Mouse (Mus musculus) adrenal gland, adult 2 months (tissue): ENCODE measurements around the gene 3110009E18Rik. TPM values are rescaled to one million over a fixed set of nuclear protein-coding genes. Genes with fewer than 3 reads are reported as not detected.
A peak's percentile ranks its signal among the peaks of the same experiment; 100 is the strongest.

Source experiments
- DNase-seq: peaks from one replicate; pipeline ENCODE4 v3.0.0; 2021
- long read RNA-seq: library from polyadenylated mRNA; stranded (forward); transcript quantifications from one replicate; pipeline ENCODE4 v2.0.0, GENCODE M21; 2021
- polyA plus RNA-seq: library from polyadenylated mRNA; depleted of rRNA; stranded (reverse); fragments of >200 nt; gene quantifications from 2 replicates; pipeline ENCODE4 v1.2.3, GENCODE M21; 2012; rRNA removed
- total RNA-seq, 2 experiments: library from RNA; stranded (reverse); gene quantifications; 2 replicates each; pipeline ENCODE4 v1.2.3; 2021

Gene 3110009E18Rik
- 10 to 100 TPM; 11.7 to 12.2 TPM for total RNA-seq
- 0.59 and 0.68 TPM in 2 replicates for polyA plus RNA-seq
- long read RNA-seq, partial matches to known transcripts, result 0 of 3 reads
- long read RNA-seq, other reads (novel, unspliced or antisense), result 0 of 3 reads

GRCm38 (mm10) chr1:120120969-120121811 is at the start of gene 3110009E18Rik, which contains the start of gene Dbi:
Gene 3110009E18Rik (plus strand): TSS chr1:120121187.
Gene Dbi (minus strand): TSS chr1:120121078.
- DNase-seq, result peak; percentile 99

- DNase-seq, result peak; percentile 76
Measured at GRCm38 (mm10) chr1:120072900-120073299, 48.1 kb upstream of the 3110009E18Rik start.

- peak; percentile 92 for DNase-seq
Measured at GRCm38 (mm10) chr1:120073519-120074306, 47.3 kb upstream of the 3110009E18Rik start, which contains the start of gene Tmem37. Gene Tmem37 (minus strand): TSS chr1:120074074.

DNA sequence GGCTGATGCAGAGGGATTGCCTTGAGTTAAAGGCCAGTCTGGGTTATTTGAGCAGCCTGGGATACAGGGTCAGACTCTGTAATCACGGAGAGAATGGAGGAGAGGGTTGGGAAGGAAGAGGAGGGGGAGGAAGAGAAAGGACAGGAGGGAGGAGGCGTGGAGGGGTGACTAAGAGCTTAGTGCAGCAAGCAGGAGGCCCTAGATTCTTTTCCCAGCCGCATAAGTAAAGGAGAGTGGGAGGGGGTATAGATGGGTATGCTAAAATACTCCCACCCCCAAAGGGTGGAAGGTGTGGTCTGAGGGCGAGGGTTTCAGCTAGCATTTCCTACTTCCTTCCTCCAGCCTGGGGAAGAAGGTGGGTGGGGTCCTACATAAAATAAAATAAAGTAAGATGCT is 46.7 kb upstream of the 3110009E18Rik start:
- DNase-seq, result no peak

DNA sequence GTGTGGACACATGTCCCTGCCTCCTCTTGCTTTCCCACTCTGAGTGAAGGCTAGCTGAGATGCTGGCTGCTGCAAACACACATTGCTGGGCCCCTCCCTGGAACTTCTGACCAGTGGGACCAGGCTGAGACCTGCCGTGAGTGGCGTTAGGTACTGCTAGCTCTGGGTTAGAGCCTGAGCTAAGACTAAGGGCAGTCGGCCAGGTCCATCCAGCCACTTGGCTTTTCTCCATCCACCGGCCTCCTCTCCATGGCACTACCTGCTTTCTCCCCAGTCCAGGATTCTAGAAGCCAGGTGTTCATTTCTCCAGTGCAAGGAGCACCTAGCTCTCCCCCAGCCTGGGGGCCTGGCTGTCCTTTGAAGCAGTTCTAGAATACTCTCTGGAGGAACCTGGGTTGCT is 46.1 kb upstream of the 3110009E18Rik start:
- DNase-seq, result no peak

- no peak for DNase-seq
Measured at GRCm38 (mm10) chr1:120075507-120075906, 45.5 kb upstream of the 3110009E18Rik start.

DNA sequence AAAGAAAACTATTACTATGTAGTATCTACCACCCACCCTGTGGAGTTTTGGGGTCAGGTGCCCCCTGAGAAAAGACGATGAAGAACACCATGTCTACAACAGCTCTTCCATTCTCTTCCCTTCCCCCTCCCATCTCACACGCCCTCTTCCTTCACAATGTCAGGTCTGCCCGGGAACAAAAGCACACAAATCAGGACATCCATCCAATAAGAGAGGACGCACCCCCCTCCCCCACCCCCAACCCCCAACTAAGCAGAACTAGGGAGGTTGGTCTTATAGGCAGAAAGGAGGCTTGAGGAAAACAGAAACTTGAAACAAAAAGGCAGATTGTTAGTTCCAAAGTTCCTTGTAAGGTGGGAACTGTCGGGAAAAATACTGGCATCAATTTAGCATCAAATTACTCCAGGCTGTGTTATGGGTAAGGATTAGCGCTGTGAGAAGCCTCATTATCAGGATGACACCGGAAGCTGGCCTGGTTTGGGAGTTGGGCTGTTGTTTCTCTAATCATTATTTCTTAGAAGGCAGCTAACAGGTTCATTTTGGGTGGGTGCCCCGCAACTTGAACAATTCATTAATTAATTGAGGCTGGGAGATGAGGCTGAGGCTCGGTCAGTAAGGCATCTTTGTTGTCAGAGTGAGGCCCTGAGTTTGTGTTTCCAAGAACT is 43.1 kb upstream of the 3110009E18Rik start:
- no peak for DNase-seq

GRCm38 (mm10) chr1:120080632-120081031 is 40.4 kb upstream of the 3110009E18Rik start:
- DNase-seq, result peak; percentile 58

- DNase-seq, result no peak
Measured at GRCm38 (mm10) chr1:120082957-120083585, 37.9 kb upstream of the 3110009E18Rik start.

DNA sequence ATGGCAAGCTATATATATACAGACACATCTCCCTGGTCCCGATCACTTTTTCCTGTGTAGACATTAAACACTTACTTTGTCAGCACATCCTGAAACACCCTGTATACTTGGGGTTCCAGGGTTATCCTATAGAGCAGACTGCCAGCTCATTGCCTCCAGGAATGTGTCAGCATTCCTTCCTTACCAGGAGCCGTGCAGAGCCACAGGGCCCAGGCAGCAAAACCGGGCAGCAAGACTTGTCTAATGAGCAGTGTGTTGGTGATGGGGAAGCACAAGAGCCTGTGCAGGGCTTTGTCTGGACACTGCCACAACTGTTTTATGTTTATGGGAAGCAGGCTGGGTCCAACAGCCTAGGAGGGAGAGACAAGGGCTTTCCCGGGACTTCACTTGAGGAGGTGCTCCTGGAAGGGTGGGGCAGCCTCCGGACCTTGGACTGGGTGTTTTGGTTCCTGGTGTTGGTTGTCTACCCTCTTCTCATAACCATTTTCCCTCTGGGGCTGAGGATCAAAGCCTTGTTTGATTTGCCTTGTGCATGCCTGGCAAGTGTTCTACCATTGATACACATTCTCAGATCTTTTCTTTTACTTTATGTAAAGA is 37.0 kb upstream of the 3110009E18Rik start:
- DNase-seq, result no peak

DNA sequence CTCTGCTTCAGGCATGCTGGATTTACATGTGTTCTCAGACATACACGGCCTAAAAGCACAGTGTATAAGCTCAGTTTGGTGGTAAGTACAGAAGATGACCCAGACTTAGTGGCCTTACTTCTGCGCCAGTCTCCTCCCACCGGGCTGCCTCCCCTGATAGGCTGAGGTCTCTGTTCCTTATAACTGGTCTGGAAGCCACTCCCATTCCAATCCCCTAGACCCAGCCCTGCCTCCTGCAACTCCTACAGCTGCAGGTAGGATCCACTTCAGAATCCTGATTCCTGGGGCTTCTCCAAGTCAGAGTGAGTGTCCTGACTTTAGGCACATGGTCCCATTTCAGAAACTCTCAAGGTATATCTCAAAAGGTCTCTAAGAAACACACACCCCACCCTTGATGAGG is 35.3 kb upstream of the 3110009E18Rik start:
- no peak for DNase-seq

- no peak for DNase-seq
Measured at GRCm38 (mm10) chr1:120086644-120087043, 34.3 kb upstream of the 3110009E18Rik start.

DNA sequence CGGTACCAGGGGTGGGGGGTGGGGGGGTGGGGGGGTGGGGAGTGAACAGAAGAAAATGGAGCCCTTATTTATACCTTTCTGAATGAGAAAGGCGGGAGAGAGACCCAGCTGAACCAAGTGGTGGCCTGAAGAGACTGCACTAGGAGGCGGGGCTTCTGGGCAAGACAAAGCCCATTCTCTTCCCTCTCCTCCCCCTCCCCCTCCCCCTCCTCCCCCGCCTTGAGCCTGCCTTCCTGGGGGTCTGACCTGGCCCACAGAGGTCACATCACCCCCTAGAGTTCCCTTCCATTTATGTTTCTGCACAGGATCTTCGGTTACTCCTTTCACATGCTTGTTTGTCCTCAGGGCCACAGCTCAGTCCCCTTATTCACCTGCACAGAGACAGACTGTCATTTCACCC is 31.8 kb upstream of the 3110009E18Rik start:
- DNase-seq, result no peak

- no peak for DNase-seq
Measured at GRCm38 (mm10) chr1:120090880-120091570, 30.0 kb upstream of the 3110009E18Rik start.

DNA sequence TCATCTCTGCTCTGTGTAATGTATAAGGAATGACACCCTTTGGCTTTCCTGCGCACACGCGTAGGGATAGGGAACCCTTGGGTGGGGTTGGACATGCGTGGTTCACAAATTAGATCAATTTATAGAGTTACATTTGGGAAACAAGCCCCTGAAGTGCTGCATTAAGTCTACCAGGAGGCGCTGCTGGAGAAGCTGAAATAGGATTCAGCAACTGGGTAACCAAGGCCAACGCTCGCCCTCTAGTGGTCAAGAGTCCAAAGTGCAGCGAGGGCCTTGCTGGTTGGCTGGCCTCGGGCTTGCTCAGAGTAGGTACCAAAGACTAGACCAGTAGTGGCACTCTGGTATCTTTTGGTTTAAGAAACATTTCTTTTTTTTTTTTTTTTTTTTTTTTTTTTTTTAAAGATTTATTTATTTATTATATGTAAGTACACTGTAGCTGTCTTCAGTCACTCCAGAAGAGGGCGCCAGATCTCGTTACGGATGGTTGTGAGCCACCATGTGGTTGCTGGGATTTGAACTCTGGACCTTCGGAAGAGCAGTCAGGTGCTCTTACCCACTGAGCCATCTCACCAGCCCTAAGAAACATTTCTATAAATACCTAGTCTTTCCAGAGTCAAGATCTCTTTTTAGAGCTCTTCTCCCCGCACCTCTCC is 27.4 kb upstream of the 3110009E18Rik start:
- peak; percentile 86 for DNase-seq

GRCm38 (mm10) chr1:120094920-120095319 is 26.1 kb upstream of the 3110009E18Rik start:
- no peak for DNase-seq

- DNase-seq, result peak; percentile 68
Measured at GRCm38 (mm10) chr1:120098327-120098726, 22.7 kb upstream of the 3110009E18Rik start.

DNA sequence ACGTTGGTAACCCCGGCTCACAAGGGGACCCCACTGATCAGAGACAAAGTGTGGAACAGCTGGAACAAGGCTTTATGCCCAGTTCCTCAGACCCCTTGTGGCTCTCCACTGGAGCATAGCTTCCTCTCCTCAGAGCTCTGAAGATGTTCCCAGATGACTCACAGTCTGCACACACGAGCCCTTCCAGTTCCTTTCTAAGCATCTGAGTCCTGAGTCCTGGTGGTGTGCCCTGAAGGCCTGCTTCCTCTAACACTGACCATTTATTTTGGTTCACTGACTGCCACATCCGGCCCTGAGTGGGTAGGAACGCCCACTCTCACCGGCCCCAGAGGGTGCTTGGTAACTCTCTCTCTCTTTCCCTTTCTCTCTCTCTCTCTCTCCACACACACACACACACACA is 21.5 kb upstream of the 3110009E18Rik start:
- DNase-seq, result no peak

DNA sequence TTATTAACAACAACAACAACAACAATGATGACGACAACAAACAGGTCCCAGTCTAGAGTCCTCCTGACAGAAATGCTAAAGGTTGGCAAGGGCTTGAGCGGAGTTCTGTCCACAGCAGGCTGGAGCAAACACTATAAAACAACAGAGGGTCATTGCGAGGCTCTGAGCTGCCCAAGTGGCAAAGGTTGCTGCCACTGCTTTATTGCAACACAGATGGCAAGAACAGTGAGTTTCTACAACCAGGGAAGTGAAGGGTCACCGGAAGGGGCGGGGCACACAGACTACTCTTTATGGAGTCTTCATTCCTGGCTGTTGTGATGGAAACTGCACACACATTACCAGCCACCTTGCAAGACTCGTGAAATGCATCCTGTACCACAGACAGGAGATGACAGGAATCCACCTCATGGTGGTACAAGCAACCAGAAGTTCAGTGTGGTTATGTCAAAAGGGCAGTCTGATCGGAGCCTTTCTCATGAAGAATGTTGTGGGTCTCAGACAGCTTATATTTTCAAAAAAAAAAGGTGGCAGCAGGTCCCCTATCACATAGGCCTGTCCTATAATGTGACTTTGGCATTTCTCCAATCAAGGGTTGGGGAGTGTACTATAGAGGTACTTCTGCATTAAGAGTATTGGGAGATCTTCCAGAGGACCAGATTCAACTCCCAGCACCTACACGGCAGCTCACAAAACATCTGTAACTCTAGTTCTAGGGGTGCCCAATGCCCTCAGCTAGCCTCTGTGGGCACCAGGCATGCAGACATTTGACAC is 20.3 kb upstream of the 3110009E18Rik start:
- DNase-seq, result peak; percentile 38
